Mouse (Mus musculus) CD4-positive, CD25-positive, alpha-beta regulatory T cell, adult 2 months (primary cell): Measurements from ENCODE around the gene Olfr118.
"Not testable (repeated sequence)": the region's sequence is repeated elsewhere in the genome, so short reads cannot be mapped to it uniquely, and the experiment has no call there.

ENCODE experiments used
- DNase-seq: peaks from one replicate; pipeline ENCODE4 v3.0.0-alpha.2; 2012; ENCODE audit warnings: low read depth, low spot score

Olfr118 gene

DNA sequence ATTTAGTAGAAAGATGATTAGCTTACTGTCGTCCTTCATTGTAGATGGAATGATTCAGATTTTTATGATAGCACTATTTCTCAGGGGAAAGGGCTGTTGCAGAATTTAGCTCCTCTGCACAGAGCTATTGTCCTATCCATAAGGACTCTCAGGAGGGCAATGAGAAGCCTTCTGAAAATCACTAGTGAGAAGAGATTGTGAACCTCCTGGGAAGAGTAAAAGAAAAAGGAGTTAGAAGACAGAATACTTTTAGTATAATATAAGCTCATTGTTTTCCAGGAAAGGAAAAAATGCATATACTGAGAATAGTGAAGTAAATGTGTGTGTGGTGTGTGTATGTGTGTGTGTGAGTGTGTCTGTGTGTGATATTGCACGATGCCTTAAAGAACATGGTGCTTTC lies at the start of gene Olfr118:
Gene Olfr118, plus strand, starts transcription at position 301 of the 400 bp plus-strand sequence.
- DNase-seq, result no peak

DNA sequence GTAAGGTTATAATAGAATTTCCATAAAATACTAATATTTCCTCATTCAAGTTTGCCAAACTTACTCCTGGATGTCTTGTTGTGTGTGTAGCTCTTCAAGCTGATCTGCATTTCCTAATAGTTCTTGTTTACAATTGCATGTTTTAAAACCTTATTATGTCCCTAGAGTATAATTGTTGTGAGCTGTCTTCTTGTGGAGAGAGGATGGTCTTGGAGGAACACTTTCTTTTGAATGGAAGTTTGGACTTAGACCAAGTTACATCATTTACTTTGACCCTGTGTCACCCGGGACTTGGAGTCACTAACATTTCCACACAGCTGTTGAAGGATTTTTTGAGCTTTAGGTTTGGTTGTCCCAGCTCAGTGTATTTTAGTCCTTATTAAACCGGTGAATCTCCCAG lies 39.8 kb upstream of the Olfr118 start, which contains the start of the genes Olfr115 and Olfr116:
Gene Olfr115, minus strand, starts transcription at position 101 of the 400 bp plus-strand sequence.
Gene Olfr116, minus strand, starts transcription at position 191 of the 400 bp plus-strand sequence.
- no peak for DNase-seq

DNA sequence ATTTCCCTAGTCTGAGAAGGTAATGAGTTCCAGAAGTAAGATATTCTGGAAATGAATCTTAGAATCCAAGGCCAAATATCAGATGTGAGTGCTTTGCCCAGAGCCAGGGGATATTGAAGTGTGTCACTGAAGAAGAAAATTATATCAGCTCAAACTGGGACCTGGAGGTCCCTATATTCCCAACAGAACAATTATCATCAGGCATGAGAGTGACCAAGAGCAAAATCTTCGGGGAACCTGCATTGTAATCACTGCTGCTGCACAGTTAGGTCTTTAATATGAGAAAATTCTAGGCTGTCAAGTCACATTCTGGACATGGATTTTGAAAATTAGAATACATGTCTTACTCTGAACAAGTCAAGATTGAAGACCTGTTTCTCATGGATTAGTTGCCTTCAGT lies 3.1 kb upstream of the Olfr118 start, which contains the start of gene Olfr117:
Gene Olfr117, minus strand, starts transcription at position 101 of the 400 bp plus-strand sequence.
- DNase-seq, result no peak

DNA sequence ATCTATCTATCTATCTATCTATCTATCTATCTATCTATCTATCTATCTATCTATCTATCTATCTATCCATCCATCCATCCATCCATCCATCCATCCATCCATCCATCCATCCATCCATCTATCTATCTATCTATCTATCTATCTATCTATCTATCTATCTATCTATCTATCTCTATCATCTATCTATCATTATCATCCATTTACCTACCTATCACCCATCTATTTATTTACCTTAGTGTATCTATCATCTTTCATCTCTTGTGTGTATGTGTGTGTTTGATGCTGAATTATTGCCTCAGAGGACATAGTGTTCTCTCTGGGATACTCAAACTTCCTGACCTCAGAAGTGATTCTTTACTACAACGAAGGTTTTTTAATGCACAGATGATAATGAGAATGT lies 29.5 kb downstream of the Olfr118 start, which contains the start of gene Olfr119:
Gene Olfr119, plus strand, starts transcription at position 301 of the 400 bp plus-strand sequence.
- DNase-seq, result not testable (repeated sequence)

DNA sequence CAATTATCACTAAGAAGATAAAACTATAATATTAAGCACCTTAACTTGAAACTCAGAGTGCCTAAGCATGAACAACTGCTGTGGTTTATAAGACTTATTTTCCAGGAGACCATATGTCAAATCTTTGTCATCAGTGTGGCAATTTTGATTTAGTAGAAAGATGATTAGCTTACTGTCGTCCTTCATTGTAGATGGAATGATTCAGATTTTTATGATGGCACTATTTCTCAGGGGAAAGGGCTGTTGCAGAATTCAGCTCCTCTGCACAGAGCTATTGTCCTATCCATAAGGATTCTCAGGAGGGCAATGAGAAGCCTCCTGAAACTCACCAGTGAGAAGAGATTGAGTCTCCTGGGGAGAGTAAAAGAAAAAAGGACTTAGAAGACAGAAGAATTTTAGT lies 54.7 kb downstream of the Olfr118 start, which contains the start of gene Olfr120:
Gene Olfr120, plus strand, starts transcription at position 301 of the 400 bp plus-strand sequence.
- no peak for DNase-seq
